ENCODE assay signal across 19 mouse cellular contexts in the genomic region with DNA sequence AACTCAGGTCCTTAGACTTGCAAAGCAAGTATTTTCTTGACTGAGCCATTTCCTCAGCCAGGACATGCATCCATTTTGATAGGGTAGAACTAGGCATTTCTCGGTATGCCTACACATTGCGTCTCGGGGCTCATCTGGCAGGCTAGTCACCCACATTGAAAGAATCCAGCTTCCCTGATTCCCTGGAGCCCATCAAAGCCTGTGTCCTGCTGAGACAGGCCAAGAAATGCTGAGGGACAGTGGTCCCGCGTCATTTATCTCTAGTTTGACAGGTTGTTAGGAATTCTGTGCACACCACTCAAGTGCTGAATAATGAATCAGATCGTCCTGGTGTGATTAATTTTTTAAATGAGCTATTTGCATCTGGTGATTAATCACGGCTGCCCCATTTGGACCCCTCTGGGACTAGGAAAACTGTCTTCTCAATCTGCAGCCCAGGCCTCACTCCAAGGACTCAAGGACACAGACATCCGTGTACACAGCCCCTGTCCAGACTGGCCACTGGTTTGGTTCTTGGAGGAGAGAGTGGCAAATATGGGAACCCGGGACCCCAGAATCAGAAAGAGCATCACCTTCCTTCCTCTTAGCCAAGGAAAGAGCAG. TPM values are rescaled to one million over a fixed set of nuclear protein-coding genes. Genes with fewer than 3 reads are reported as not detected.
A peak's percentile ranks its signal among the peaks of the same experiment; 100 is the strongest.
DNase-seq lines count a peak whose midpoint lies in the region; ATAC-seq and TF ChIP-seq lines count a peak whose summit lies in the region.
"Had no signal": no experiment of that assay in that cellular context is flagged by ENCODE, and none has a peak within 500 bp of the region (broad histone marks: within the 10 kb centered on the region; RNA-seq: fewer than 3 reads in every experiment).

No protein-coding gene starts in this region.

- 49% methylated on average over 9 of the region's 9 CpGs for WGBS in hindbrain, embryonic 11.5 days
- 51% methylated on average over 9 of the region's 9 CpGs for WGBS in hindbrain, postnatal 0 days
- WGBS in midbrain, postnatal 0 days, result 58% methylated on average over 9 of the region's 9 CpGs
- 53% methylated on average over 9 of the region's 9 CpGs for WGBS in midbrain, embryonic 16.5 days
- 35% methylated on average over 9 of the region's 9 CpGs for WGBS in hindbrain, embryonic 14.5 days

- H3K9me3 ChIP-seq in hindbrain, embryonic 11.5 days (ENCODE audit: control insufficient read depth, low read length), result no peaks in the 10 kb centered on the region
- H3K9me3 ChIP-seq in hindbrain, postnatal 0 days (ENCODE audit: low read length), result no peaks in the 10 kb centered on the region
- H3K9me3 ChIP-seq in midbrain, postnatal 0 days (ENCODE audit: low read length), result no peaks in the 10 kb centered on the region
- no peaks in the 10 kb centered on the region for H3K9me3 ChIP-seq in midbrain, embryonic 16.5 days (replicated peaks; ENCODE audit: control insufficient read depth, low read length, poor library complexity, severe bottlenecking)
- H3K9me3 ChIP-seq in hindbrain, embryonic 14.5 days (ENCODE audit: control insufficient read depth, low read length), result no peaks in the 10 kb centered on the region
- H3K9me3 ChIP-seq: embryonic facial prominence, embryonic 12.5 days; heart, embryonic 13.5 days had no signal

- no peaks in the 10 kb centered on the region for H3K27me3 ChIP-seq in hindbrain, embryonic 11.5 days (ENCODE audit: control insufficient read depth, insufficient read depth, low read length)
- H3K27me3 ChIP-seq in hindbrain, postnatal 0 days (ENCODE audit: insufficient read depth, low read length), result no peaks in the 10 kb centered on the region
- H3K27me3 ChIP-seq in midbrain, postnatal 0 days (ENCODE audit: insufficient read depth, low read length), result no peaks in the 10 kb centered on the region
- H3K27me3 ChIP-seq in midbrain, embryonic 16.5 days (ENCODE audit: control insufficient read depth, insufficient read depth, low read depth, low read length), result no peaks in the 10 kb centered on the region
- H3K27me3 ChIP-seq in hindbrain, embryonic 14.5 days (ENCODE audit: control insufficient read depth, insufficient read depth, low read length), result no peaks in the 10 kb centered on the region
- H3K27me3 ChIP-seq: embryonic facial prominence, embryonic 12.5 days; heart, embryonic 13.5 days had no signal

- no peak overlapping the region for H3K4me2 ChIP-seq in hindbrain, embryonic 11.5 days (replicated peaks; ENCODE audit: low read depth, low read length)
- H3K4me2 ChIP-seq in hindbrain, postnatal 0 days (ENCODE audit: low read depth, low read length), result no peak overlapping the region
- no peak overlapping the region for H3K4me2 ChIP-seq in midbrain, postnatal 0 days (ENCODE audit: low read depth, low read length, poor library complexity, severe bottlenecking)
- H3K4me2 ChIP-seq in midbrain, embryonic 16.5 days (ENCODE audit: low read length), result no peak overlapping the region
- no peak overlapping the region for H3K4me2 ChIP-seq in hindbrain, embryonic 14.5 days (replicated peaks)
- H3K4me2 ChIP-seq: embryonic facial prominence, embryonic 12.5 days; heart, embryonic 13.5 days had no signal

- H3K4me1 ChIP-seq in hindbrain, embryonic 11.5 days (replicated peaks; ENCODE audit: control insufficient read depth, insufficient read depth, low read length), result no peaks in the 10 kb centered on the region; the same call in 1 of the 2 replicates
- H3K4me1 ChIP-seq in hindbrain, postnatal 0 days (ENCODE audit: insufficient read depth, low read length), result 0 out of 2 replicates have a peak, but pooled peaks cover 4% of the 10 kb centered on the region
- no peaks in the 10 kb centered on the region; the same call in 1 of the 2 replicates for H3K4me1 ChIP-seq in midbrain, postnatal 0 days (ENCODE audit: insufficient read depth, low read length)
- no peaks in the 10 kb centered on the region for H3K4me1 ChIP-seq in midbrain, embryonic 16.5 days (ENCODE audit: control insufficient read depth, insufficient read depth, low read length)
- no peaks in the 10 kb centered on the region for H3K4me1 ChIP-seq in hindbrain, embryonic 14.5 days (replicated peaks; ENCODE audit: control insufficient read depth, insufficient read depth, low read length)
- H3K4me1 ChIP-seq: embryonic facial prominence, embryonic 12.5 days; heart, embryonic 13.5 days had no signal

- ATAC-seq in hindbrain, embryonic 11.5 days (ENCODE audit: low FRiP score), result peak; percentile 63
- no peak for ATAC-seq in hindbrain, postnatal 0 days
- ATAC-seq in midbrain, postnatal 0 days (ENCODE audit: low FRiP score), result no peak
- no peak for ATAC-seq in midbrain, embryonic 16.5 days
- no peak for ATAC-seq in hindbrain, embryonic 14.5 days (ENCODE audit: low FRiP score)
- no peak for ATAC-seq in megakaryocyte, adult 5-6 weeks (ENCODE audit: poor library complexity, severe bottlenecking)
- ATAC-seq: inflammation-experienced regulatory T-cells, adult 6 months had no signal

- no peak overlapping the region for H3K4me3 ChIP-seq in hindbrain, embryonic 11.5 days (ENCODE audit: low read depth, low read length)
- H3K4me3 ChIP-seq in hindbrain, postnatal 0 days (ENCODE audit: low read length), result no peak overlapping the region
- no peak overlapping the region for H3K4me3 ChIP-seq in midbrain, postnatal 0 days (ENCODE audit: low read depth, low read length)
- no peak overlapping the region for H3K4me3 ChIP-seq in midbrain, embryonic 16.5 days (ENCODE audit: low read depth, low read length)
- no peak overlapping the region for H3K4me3 ChIP-seq in hindbrain, embryonic 14.5 days (replicated peaks; ENCODE audit: low read length)
- H3K4me3 ChIP-seq: embryonic facial prominence, embryonic 12.5 days; heart, embryonic 13.5 days had no signal

- no peaks in the 10 kb centered on the region for H3K36me3 ChIP-seq in hindbrain, embryonic 11.5 days (ENCODE audit: control insufficient read depth, insufficient read depth, low read length)
- H3K36me3 ChIP-seq in hindbrain, postnatal 0 days (ENCODE audit: insufficient read depth, low read length), result no peaks in the 10 kb centered on the region
- no peaks in the 10 kb centered on the region for H3K36me3 ChIP-seq in midbrain, postnatal 0 days (ENCODE audit: insufficient read depth, low read length)
- no peaks in the 10 kb centered on the region for H3K36me3 ChIP-seq in midbrain, embryonic 16.5 days (ENCODE audit: control insufficient read depth, insufficient read depth, low read length)
- H3K36me3 ChIP-seq in hindbrain, embryonic 14.5 days (replicated peaks; ENCODE audit: control insufficient read depth, insufficient read depth), result no peaks in the 10 kb centered on the region
- H3K36me3 ChIP-seq: embryonic facial prominence, embryonic 12.5 days; heart, embryonic 13.5 days had no signal

- H3K27ac ChIP-seq in hindbrain, embryonic 11.5 days (ENCODE audit: low read depth, low read length), result no peak overlapping the region; the same call in 1 of the 2 replicates
- H3K27ac ChIP-seq in hindbrain, postnatal 0 days, result no peak overlapping the region
- no peak overlapping the region for H3K27ac ChIP-seq in midbrain, postnatal 0 days (ENCODE audit: low read depth, low read length)
- no peak overlapping the region for H3K27ac ChIP-seq in midbrain, embryonic 16.5 days (ENCODE audit: low read length)
- no peak overlapping the region for H3K27ac ChIP-seq in hindbrain, embryonic 14.5 days
- H3K27ac ChIP-seq: embryonic facial prominence, embryonic 12.5 days; heart, embryonic 13.5 days had no signal

- DNase-seq in hindbrain, embryonic 11.5 days (ENCODE audit: low spot score), result peak; percentile 37
- no peak for DNase-seq in hindbrain, postnatal 0 days (ENCODE audit: low spot score)
- DNase-seq in midbrain, postnatal 0 days (ENCODE audit: low spot score), result peak; percentile 29
- peak; percentile 35 for DNase-seq in hindbrain, embryonic 14.5 days (ENCODE audit: low spot score)
- DNase-seq in retina, postnatal 1 day, result peak; percentile 38
- DNase-seq: adrenal gland, postnatal 10 days; cerebellum, adult 11-12 months; cerebellum, adult 9-10 months; cerebellum, postnatal 25 days; gastrocnemius, postnatal 36 days; heart, adult 11 months; heart, postnatal 4 days had no signal

- H3K9ac ChIP-seq in hindbrain, embryonic 11.5 days (ENCODE audit: low read depth, low read length), result no peak overlapping the region
- no peak overlapping the region for H3K9ac ChIP-seq in hindbrain, postnatal 0 days (replicated peaks; ENCODE audit: low read length)
- H3K9ac ChIP-seq in midbrain, postnatal 0 days (replicated peaks; ENCODE audit: low read length, poor library complexity, severe bottlenecking), result no peak overlapping the region
- H3K9ac ChIP-seq in midbrain, embryonic 16.5 days (ENCODE audit: low read depth, low read length), result no peak overlapping the region
- no peak overlapping the region for H3K9ac ChIP-seq in hindbrain, embryonic 14.5 days
- H3K9ac ChIP-seq: embryonic facial prominence, embryonic 12.5 days; heart, embryonic 13.5 days had no signal

- TF ChIP-seq CTCF in hindbrain, postnatal 0 days (IDR thresholded peaks at IDR 0.05; ENCODE audit: low read depth), result no peak
- TF ChIP-seq CTCF in midbrain, postnatal 0 days (IDR thresholded peaks at IDR 0.05), result no peak

RNA-seq across cellular contexts. Expression of a gene that starts 38.9 kb away (rescaled TPM):
- 14.4 and 16.4 TPM in 2 replicates for polyA plus RNA-seq in hindbrain, embryonic 11.5 days (2014; fragmentation: Nextera tagmentation; extraction: Ambion mirVana)
- total RNA-seq in hindbrain, postnatal 0 days (2014; rRNA removed), result 28.5 and 34.4 TPM in 2 replicates
- 48.9 and 53.3 TPM in 2 replicates for polyA plus RNA-seq in hindbrain, postnatal 0 days (2015; fragmentation: Nextera tagmentation; extraction: Ambion mirVana)
- 22.0 and 27.8 TPM in 2 replicates for total RNA-seq in midbrain, postnatal 0 days (2014; rRNA removed)
- 47.6 and 55.3 TPM in 2 replicates for polyA plus RNA-seq in midbrain, postnatal 0 days (2015; fragmentation: Nextera tagmentation; extraction: Ambion mirVana)
- polyA plus RNA-seq in midbrain, embryonic 16.5 days (2015; fragmentation: Nextera tagmentation; extraction: Ambion mirVana), result 31.5 and 34.1 TPM in 2 replicates
- polyA plus RNA-seq in hindbrain, embryonic 14.5 days (2014; fragmentation: Nextera tagmentation; extraction: Ambion mirVana), result 18.6 and 20.3 TPM in 2 replicates
- total RNA-seq in megakaryocyte, adult 5-6 weeks (2015), result not detected in 2 replicates
- not detected in 2 replicates for total RNA-seq in megakaryocyte, adult 5-6 weeks (2017)
- total RNA-seq: gastrocnemius, adult 8-10 months; MEL had no signal
- polyA plus RNA-seq: inflammation-experienced regulatory T-cells, adult 6 months had no signal
